Mouse (Mus musculus) heart, embryonic 10.5 days (tissue): ENCODE measurements around the gene Tbc1d15. TPM values are rescaled to one million over a fixed set of nuclear protein-coding genes. Genes with fewer than 3 reads are reported as not detected.

ENCODE experiments used
- DNase-seq: peaks from one replicate; pipeline ENCODE4 v3.0.0-alpha.2; 2017; ENCODE audit warnings: low spot score
- H3K27ac ChIP-seq: fragments of 300-500 bp; sonication (generic); 2 replicates; pipeline ENCODE4 v1.5.1; 2016; ENCODE audit warnings: mild to moderate bottlenecking
- H3K27me3 ChIP-seq: fragments of 300-500 bp; sonication (generic); 2 replicates; pipeline ENCODE4 v1.6.1; 2016; ENCODE audit warnings: mild to moderate bottlenecking; ENCODE audit not compliant: poor library complexity, insufficient read depth, severe bottlenecking
- H3K36me3 ChIP-seq: fragments of 300-500 bp; sonication (generic); 2 replicates; pipeline ENCODE4 v1.6.1; 2016; ENCODE audit warnings: mild to moderate bottlenecking, moderate library complexity
- H3K4me1 ChIP-seq: fragments of 300-500 bp; sonication (generic); 2 replicates; pipeline ENCODE4 v1.6.1; 2016; ENCODE audit warnings: mild to moderate bottlenecking
- H3K4me3 ChIP-seq: fragments of 300-500 bp; sonication (generic); 2 replicates; pipeline ENCODE4 v1.5.1; 2016; ENCODE audit warnings: mild to moderate bottlenecking, moderate library complexity
- H3K9me3 ChIP-seq: fragments of 300-500 bp; sonication (generic); 2 replicates; pipeline ENCODE4 v1.6.1; 2016; ENCODE audit warnings: mild to moderate bottlenecking, moderate library complexity
- WGBS: fragments of 180-500 bp; shearing (Covaris S2); methylation state at CpG from one replicate; pipeline ENCODE4 v1.1.7; 2016; 5-methylcytosine and 5-hydroxymethylcytosine counted together
- polyA plus RNA-seq: library from polyadenylated mRNA; unstranded; fragments of >200 nt; fragmentation: Nextera tagmentation; extraction: Ambion mirVana; gene quantifications from 2 replicates; pipeline ENCODE4 v1.2.1, GENCODE M21; 2016

The Tbc1d15 gene
- polyA plus RNA-seq, 1 experiment from 2014 or later = 50.8 TPM

DNA sequence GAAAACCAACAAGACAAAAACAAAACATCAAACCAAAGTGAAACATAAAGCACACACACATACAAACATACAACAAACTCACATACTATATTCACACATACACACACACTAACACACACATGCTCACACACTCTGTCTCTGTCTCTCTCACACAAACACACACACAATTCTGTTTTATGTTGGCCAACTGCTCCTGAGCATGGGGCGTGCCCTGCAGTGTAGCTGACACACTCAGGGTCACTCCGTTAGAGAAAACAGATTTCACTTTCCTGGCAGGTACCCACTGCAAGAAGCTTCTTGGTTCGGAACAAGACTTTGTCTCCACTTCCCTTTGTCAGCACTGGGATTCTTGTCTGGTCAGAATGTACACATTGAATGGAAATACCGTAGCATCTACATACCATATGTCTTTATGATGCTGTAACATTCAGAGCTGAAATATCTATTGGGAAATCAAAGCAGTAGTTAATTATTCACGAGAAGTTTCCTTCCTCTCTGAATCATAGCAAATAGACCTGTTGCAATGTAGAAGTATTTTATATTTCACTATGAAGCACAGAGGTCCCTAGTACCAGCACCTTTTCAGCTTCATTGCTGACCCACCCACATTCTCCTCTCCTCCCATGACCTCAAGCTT lies 11.8 kb upstream of the Tbc1d15 start:
- 65% methylated on average over 5 of the region's 5 CpGs for WGBS
- Histone ChIP-seq H3K4me3 (no peak overlapping the region), H3K9me3 (peaks cover 6% of the 10 kb centered on the region; the same call in 1 of the 2 replicates), H3K27me3 (no peaks in the 10 kb centered on the region), H3K36me3 (no peaks in the 10 kb centered on the region), H3K4me1 (no peaks in the 10 kb centered on the region), H3K27ac (no peak overlapping the region)
- DNase-seq = no peak

DNA sequence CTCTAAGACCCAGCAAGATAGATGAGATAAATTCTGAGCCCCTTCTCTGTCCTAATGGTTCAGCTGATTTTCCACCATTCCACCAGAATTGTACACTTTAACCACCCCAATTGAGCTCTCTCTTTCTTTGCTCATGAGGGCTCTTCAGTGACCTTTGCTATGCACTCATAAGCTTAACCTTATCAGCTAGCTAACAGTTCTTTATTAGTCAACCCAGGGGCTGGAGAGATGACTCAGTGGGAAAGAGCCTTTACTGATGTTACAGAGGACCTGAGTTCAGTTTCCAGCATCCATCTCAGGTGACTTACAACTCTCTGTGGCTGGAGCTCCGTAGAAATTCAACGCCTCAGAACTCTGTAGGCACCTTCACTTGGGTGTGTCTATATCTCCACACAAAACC lies 11.0 kb upstream of the Tbc1d15 start:
- H3K36me3 ChIP-seq = no peaks in the 10 kb centered on the region

DNA sequence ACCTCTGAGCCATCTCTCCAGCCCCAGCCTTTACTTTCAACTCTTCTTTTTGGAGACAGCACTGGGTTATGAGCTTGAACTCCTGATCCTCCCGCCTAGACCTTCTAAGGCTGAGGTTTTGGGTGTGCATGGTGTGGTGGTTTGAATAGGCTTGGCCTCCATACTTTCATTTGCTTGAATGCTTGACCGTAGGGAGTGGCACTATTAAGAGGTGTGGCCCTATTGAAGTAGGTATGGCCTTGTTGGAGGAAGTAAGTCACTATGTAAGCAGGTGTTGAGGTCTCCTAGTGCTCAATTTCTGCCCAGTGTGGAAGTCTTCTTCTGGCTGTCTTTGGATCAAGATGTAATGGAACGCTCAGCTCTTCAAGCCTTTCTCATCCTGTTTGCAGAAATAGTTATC lies 10.2 kb upstream of the Tbc1d15 start:
- 77% methylated on average over 3 of the region's 3 CpGs for WGBS
- no peak overlapping the region for H3K4me3 ChIP-seq
- no peaks in the 10 kb centered on the region for H3K27me3 ChIP-seq
- no peak overlapping the region for H3K27ac ChIP-seq
- peaks cover 6% of the 10 kb centered on the region; the same call in 1 of the 2 replicates for H3K9me3 ChIP-seq
- no peaks in the 10 kb centered on the region for H3K4me1 ChIP-seq
- no peak for DNase-seq
- no peaks in the 10 kb centered on the region for H3K36me3 ChIP-seq

More for the DNA sequence above, 11.0 kb upstream of the Tbc1d15 start:
- Histone ChIP-seq H3K27me3 (no peaks in the 10 kb centered on the region), H3K27ac (no peak overlapping the region), H3K9me3 (peaks cover 6% of the 10 kb centered on the region; the same call in 1 of the 2 replicates), H3K4me3 (no peak overlapping the region), H3K4me1 (no peaks in the 10 kb centered on the region)
- 85% methylated on average over 2 of the region's 2 CpGs for WGBS
- DNase-seq = no peak

DNA sequence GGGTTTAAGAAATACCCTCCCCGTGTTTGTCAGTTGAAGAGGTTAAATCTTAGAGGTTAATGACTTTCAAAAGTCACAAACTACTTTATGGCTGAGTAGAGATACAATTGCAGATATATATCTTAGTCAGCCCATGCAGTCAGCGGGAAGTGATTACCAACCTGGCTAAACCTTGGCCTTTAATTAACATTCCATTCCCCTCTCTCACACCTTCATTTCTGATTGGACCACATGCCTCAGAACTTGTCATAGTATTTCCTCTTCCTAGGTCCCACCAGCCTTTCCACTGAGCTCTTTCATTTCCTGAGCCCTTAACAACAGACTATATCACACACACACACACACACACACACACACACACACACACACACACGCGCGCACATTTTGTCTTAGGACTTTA lies 4.9 kb upstream of the Tbc1d15 start:
- DNase-seq = no peak
- Histone ChIP-seq H3K27me3 (no peaks in the 10 kb centered on the region), H3K4me1 (no peaks in the 10 kb centered on the region), H3K4me3 (no peak overlapping the region), H3K9me3 (peaks cover 6% of the 10 kb centered on the region; the same call in 1 of the 2 replicates), H3K36me3 (no peaks in the 10 kb centered on the region), H3K27ac (no peak overlapping the region)
- WGBS = 77% methylated on average over 5 of the region's 5 CpGs

DNA sequence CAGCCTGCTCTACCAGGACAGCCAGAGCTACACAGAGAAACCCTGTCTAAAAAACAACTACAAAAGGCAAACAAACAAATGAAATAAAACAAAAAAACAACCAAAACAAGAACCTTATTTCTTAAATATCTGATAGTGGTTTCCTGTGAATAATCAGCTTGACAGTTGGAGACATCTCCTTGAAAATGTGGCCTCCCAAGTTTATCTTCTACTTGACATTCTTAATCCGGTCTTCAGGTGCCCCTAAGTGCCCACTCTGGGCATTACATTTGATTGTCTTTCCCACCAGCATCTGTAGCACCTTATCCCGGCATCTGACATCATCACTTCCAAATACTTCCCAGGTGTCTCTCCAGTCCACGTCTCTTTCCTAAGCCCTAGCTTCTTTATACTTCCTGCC lies 2.3 kb upstream of the Tbc1d15 start:
- H3K36me3 ChIP-seq = no peaks in the 10 kb centered on the region
- WGBS = 65% methylated on average over 3 of the region's 3 CpGs
- no peaks in the 10 kb centered on the region for H3K9me3 ChIP-seq
- no peaks in the 10 kb centered on the region for H3K27me3 ChIP-seq
- H3K27ac ChIP-seq = no peak overlapping the region
- DNase-seq = no peak
- peaks cover 13% of the 10 kb centered on the region for H3K4me1 ChIP-seq
- H3K4me3 ChIP-seq = no peak overlapping the region

DNA sequence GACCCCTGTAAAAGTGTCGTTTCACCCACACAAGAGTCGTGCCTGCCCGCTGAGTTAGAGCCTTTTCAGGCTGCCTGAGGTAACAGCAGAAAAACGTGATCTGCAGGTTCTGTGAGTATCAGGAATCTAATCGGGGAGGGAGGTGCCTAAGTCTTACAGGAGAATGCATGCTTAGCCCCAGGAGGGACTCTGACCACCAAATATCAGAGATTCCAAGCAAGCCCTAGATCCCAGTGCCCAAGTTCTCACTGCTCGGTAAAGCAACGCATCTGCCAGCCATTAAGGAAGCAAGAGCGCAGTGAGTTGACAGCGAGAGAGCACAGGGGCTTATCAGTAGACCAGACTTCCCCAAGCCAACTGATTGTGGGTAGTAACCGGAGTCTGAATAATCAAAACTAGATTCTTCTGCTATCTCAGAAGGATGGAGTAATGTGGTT lies 1.1 kb upstream of the Tbc1d15 start:
- Histone ChIP-seq H3K27ac (peak overlapping the region; percentile 91), H3K9me3 (no peaks in the 10 kb centered on the region), H3K27me3 (no peaks in the 10 kb centered on the region), H3K4me1 (peaks cover 20% of the 10 kb centered on the region), H3K36me3 (no peaks in the 10 kb centered on the region), H3K4me3 (peak overlapping the region; percentile 97)
- WGBS = 1% methylated on average over 10 of the region's 10 CpGs
- peak; percentile 76 for DNase-seq

DNA sequence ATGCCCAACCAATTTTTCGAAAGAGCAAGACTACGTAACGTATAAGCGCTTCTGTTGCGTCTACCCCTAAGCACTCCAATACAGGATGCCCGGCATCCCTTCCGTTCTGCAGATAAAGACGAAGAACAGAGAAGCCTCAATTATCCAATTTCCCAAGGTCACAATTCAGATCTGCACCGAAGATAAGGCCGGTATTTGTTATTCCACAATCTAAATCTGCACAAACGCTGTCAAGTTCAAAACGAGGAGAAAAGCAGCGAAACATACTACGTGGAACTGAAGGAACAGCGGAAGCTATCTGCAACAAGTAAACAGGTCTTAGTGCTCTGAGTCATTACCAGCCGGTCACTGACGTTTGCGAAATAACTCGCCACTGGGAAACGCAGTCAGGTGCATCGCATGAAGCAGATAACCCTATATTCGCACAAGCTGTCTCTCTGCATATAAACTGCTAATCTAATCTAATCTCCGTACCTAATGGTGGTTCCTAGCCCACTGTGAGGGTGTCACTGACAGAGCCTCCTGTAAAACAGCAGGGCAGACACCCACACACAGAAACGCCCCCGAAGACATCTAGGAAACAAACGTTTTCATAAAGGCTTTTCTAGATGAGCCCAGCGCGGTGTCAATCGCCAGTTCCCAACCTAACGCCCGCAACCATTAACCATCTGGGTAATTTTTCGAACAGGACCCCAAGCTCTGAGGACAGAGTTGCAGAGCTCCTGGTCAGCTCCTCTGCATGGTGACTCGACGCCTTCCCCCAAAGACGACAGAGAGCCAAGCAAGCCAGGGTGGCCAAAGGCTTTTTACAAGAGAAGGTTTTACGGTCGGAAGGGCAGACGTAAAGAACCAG lies 806 bp downstream of the Tbc1d15 start:
- H3K36me3 ChIP-seq = no peaks in the 10 kb centered on the region
- H3K4me1 ChIP-seq = peaks cover 20% of the 10 kb centered on the region
- H3K27me3 ChIP-seq = no peaks in the 10 kb centered on the region
- H3K4me3 ChIP-seq = peak overlapping the region; percentile 97
- no peak for DNase-seq
- H3K9me3 ChIP-seq = no peaks in the 10 kb centered on the region
- H3K27ac ChIP-seq = peak overlapping the region; percentile 91
- WGBS = 23% methylated on average over 38 of the region's 38 CpGs

DNA sequence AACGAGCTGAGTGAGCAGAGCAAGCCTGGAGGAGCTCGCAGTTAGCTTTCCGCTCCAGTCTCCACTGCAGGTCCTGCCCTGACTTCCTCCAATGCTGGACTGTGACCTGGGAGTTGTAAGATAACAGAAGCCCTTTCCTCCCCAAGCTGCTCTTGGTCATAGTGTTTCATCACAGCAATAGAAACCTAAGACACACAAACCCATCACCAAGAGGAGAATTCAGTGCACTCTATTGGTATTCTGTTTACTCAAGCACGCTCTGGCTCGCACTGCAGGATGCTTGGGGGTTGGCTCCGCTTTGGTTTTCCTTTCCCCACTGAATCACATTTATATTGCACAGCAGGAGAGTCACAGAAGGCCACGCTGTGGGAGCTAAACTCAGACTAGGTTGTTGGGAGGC lies 3.2 kb downstream of the Tbc1d15 start:
- H3K4me1 ChIP-seq = peaks cover 20% of the 10 kb centered on the region
- H3K27me3 ChIP-seq = no peaks in the 10 kb centered on the region
- no peaks in the 10 kb centered on the region for H3K36me3 ChIP-seq
- H3K9me3 ChIP-seq = no peaks in the 10 kb centered on the region
- WGBS = 36% methylated on average over 7 of the region's 7 CpGs
- no peak for DNase-seq
- H3K27ac ChIP-seq = no peak overlapping the region
- H3K4me3 ChIP-seq = no peak overlapping the region

DNA sequence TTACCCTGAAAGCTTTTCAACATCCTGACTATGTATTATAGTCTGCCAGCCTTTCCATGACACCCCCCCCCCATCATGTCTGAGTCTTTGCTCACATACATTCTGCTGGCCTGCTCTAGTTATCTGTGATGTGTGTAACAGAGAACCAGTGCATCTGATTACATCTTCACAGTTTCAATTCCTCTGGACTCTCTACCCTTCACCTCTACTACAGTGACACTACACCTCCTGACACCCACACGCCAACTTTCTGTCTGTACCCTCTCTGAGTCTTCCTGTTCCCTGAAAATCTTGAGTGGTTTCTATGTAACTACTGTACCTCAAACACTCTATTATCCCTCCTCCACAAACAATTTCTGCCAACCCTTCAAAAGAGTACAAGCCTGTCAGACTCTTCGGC lies 5.8 kb downstream of the Tbc1d15 start:
- Histone ChIP-seq H3K4me3 (no peak overlapping the region), H3K9me3 (no peaks in the 10 kb centered on the region), H3K27me3 (no peaks in the 10 kb centered on the region), H3K36me3 (no peaks in the 10 kb centered on the region), H3K27ac (no peak overlapping the region), H3K4me1 (peaks cover 23% of the 10 kb centered on the region)
- DNase-seq = no peak
- WGBS = 85% methylated on average over 2 of the region's 2 CpGs

DNA sequence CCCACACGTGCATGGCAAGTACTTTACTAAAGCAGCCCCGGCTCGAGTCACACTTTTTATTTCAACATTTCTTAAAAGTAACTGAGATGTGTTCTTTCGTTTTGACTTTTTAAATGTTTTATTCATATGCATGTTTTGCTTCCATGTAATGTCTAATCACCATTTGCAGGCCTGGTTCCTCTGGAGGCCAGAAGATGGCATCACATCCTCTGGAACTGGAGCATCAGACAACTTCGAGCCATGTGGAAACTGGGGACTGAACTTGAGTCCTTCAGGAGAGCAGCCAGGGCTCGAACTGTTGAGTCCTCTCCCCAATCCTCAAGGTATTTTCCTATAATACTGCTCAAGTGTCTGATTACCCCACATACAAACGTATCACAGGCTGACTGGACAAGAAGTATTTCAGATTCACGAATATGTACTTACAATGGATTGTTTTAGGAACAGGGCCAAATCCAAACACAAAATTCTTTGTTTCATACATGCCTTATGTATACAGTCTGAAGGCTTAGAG lies 10.1 kb downstream of the Tbc1d15 start:
- Histone ChIP-seq H3K4me1 (peaks cover 4% of the 10 kb centered on the region; the same call in 1 of the 2 replicates), H3K36me3 (peaks cover 29% of the 10 kb centered on the region), H3K4me3 (no peak overlapping the region), H3K27me3 (no peaks in the 10 kb centered on the region), H3K9me3 (no peaks in the 10 kb centered on the region), H3K27ac (no peak overlapping the region)
- WGBS = 77% methylated on average over 8 of the region's 8 CpGs
- no peak for DNase-seq

DNA sequence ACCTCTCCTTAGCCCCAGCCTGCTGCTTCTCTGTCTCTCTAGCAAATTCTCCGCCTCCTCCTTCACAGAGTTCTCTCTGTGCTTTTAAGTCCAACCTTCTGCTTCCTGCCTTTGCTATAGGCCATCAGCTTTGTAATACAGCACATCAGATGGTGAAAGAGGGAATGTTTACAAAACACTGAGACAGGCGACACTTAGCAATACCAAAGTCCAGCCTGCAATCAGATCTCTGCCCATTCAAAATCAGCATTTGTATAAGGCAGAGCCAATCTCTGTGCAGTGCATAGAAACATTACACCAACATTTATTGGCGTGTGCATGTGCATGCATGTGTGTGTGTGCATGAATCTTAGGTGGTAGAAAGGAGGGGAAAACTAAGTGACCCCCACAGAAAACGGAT lies 13.3 kb downstream of the Tbc1d15 start:
- Histone ChIP-seq H3K27me3 (no peaks in the 10 kb centered on the region), H3K27ac (no peak overlapping the region), H3K4me3 (no peak overlapping the region), H3K9me3 (no peaks in the 10 kb centered on the region), H3K36me3 (peaks cover 37% of the 10 kb centered on the region), H3K4me1 (peaks cover 4% of the 10 kb centered on the region; the same call in 1 of the 2 replicates)
- DNase-seq = no peak
- WGBS = 82% methylated on average over 4 of the region's 4 CpGs

DNA sequence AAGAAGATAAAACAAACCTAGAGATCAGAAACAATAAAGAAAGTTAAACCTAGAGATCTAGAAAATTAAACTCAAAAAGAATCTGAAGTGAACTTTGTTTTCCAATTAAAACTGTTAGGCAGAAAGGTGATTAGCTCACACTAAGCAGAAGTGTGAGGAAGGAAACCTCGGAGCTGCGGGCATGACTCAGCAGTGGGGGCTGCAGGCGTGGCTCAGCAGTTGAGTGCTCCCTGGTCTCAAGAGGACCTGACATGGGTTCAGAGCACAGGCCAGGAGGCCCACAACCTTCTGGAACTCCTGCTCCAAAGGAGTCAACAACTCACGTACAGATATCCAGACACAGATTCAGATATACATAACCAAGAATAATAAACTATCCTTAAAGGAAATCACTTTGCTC lies 14.5 kb downstream of the Tbc1d15 start:
- H3K4me1 ChIP-seq = no peaks in the 10 kb centered on the region
- no peak overlapping the region for H3K4me3 ChIP-seq
- DNase-seq = no peak
- 76% methylated on average over 4 of the region's 4 CpGs for WGBS
- H3K9me3 ChIP-seq = no peaks in the 10 kb centered on the region
- H3K27me3 ChIP-seq = no peaks in the 10 kb centered on the region
- no peak overlapping the region for H3K27ac ChIP-seq
- peaks cover 47% of the 10 kb centered on the region for H3K36me3 ChIP-seq

DNA sequence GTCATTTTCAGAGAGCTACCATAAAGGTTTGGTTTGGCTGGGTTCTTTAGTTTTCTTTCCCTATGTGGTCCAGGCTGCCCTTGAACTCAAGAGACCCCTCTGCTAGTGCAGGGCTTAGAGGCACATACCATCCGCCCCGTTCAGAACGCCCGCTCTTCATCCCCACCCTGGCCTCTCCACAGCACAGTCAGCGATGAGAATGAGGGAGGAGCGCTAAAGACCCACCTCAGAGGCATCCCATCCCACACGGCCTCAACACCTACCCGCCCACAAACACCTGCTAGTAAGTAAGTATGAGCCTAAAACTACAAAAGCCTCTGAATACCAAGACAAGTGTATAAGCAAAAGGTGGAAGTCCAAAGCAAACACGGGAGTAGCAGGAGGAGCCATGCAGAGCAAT lies 15.8 kb downstream of the Tbc1d15 start:
- DNase-seq = no peak
- Histone ChIP-seq H3K36me3 (peaks cover 50% of the 10 kb centered on the region), H3K27me3 (no peaks in the 10 kb centered on the region), H3K27ac (no peak overlapping the region), H3K4me3 (no peak overlapping the region), H3K4me1 (no peaks in the 10 kb centered on the region), H3K9me3 (no peaks in the 10 kb centered on the region)
- WGBS = 86% methylated on average over 9 of the region's 9 CpGs
